Mouse (Mus musculus) cerebellum, adult 11 months (tissue): ENCODE data around the gene Scaf11.
"Not testable (repeated sequence)": the region's sequence is repeated elsewhere in the genome, so short reads cannot be mapped to it uniquely, and the experiment has no call there.

Source experiments
- DNase-seq: peaks from one replicate; pipeline ENCODE4 v3.0.0; 2022

Scaf11 gene

DNA sequence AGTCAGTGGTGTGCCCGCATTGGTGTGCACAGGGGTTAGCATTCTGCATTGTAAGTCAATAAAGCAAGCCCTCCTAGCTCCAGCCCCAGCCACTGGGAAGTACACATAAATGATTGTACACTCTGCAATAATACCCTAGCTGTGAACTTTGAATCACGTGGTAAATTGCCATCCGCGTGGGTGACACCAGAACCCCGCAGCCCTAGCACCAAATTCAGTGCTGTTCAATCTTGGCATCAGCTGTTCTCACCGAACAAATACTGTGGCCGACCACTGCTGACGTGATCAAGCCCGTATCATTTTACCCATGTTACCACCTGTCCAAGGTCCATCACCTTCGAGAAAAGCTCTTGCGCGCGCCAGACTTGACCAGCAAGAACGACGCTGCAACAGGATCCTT lies 3.2 kb upstream of the Scaf11 start:
- no peak for DNase-seq

DNA sequence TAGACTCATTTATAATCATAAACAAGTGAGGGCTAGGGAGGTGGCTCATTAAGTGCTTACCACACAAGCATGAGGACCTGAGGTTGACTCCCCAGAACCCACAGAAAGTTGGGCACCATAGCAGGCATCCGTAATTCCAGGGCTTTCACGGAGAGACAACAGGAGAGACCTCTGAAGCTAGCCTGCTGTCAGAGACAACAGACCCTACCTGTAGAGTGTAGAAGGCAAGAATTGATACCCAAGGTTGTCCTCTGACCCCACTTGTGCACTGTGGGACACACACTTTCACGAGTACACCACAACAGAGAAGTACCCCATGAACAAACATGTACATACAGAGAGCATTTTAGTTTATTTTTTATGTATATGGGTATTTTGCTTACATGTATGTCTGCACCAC lies 2.0 kb upstream of the Scaf11 start:
- DNase-seq = no peak

DNA sequence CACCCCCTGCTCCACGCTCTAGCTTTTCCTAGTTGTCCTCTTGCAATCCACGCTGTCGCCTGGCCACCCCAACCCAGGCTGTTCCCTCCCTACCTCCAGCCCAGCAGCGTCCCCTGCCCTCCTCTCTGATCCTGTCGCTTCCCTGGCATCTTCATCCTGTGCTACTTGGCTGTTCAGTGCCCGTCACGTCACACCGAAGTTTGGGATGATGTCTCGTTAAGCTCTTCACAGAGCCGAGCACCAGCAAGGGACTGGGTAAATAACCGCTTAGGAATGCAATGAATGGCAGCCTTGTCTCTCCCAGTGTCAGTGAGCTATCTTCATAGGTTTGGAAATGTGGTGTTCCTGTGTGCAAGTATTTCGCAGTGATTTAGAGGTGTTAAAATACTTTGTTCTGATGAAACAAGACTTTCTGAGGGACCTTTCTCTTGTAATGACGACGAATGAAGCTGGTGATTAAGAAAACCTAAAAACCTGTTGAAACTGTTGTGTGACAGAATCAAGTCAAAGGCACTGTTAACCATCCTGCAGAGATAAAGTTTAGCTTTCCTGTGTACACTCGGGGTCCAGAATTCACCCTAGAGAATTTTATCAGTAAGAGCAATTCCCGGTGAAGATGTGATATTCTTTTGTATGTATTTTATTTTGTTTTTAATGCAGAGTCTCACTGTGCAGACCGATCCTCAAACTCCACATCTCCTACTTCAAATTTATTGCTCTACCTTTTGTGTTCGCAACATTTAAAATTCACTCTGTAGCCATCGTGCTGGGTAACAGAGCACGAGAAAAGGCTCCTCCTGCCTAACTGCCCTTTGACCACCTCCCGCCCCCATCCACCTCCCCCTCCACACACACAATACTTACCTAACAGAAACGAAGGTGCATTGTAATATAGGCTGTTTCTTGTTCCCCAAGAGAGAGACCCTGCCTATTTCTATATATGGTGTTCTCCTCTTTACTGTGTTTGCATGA lies 1.2 kb upstream of the Scaf11 start:
- DNase-seq = no peak

DNA sequence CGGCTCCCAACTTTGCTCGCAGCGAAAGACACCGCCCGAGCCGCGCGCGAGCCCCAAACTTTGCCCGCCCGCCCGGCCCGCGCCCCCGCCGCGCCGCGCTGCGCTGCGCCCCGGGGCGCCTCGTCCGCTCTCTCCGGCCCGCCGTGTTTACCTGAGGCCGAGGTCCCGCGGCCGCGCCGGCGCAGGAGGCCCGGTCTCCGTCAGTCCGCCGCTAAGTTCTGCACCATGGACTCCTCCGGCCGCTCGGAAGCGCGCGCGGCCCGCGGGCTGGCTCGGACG lies 253 bp downstream of the Scaf11 start:
- no peak for DNase-seq

DNA sequence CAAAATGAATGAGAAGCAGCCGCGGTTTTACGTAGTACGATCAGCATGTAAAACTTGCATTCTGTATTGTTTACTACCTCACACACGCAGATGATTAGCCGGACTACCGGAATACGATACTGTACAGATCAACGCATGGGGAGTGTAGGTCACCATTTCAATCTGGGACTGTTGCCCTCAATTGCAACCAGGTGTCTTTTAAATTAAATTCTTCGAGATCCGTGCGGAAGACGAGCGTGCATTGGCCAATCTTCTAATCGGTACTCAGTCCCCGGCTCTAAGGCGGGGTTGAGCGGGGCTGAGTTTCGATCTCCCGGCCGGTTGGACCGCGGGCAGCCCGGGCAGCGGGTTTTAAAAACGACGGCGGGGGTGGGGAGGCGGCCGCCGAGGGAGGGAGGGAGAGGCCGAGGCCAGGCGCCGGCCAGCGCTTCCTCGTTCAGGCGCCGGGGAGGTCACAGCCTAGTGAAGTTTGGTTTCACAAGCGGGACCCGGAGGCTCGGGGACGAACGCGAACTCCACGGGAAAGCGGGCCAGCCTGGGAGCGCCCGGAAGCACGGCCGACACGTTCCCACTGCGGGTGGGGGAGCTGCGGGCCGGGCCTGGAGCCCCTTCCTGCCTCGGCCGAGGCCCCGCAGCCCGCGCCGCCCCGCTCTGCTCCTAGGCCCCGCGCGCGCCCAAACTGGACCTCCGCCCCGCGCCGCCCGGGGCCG lies 747 bp downstream of the Scaf11 start:
- peak; percentile 65 for DNase-seq

DNA sequence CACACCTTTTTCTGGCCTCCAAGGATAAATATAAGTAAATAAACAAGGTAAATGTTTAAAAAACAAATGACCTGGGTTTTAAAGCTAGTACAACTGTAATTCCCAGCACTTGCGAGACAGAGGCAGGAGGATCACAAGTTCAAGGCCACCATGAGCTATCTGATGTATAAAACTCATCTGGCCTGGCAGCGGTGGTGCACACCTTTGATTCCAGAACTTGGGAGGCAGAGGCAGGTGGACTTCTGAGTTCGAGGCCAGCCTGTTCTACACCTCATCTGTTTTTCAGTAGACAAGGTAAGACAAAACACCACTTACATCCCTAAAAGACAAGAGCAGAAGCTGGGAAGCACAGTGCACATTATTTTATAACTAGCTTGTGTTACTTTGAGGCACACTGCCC lies 2.4 kb downstream of the Scaf11 start:
- no peak for DNase-seq

DNA sequence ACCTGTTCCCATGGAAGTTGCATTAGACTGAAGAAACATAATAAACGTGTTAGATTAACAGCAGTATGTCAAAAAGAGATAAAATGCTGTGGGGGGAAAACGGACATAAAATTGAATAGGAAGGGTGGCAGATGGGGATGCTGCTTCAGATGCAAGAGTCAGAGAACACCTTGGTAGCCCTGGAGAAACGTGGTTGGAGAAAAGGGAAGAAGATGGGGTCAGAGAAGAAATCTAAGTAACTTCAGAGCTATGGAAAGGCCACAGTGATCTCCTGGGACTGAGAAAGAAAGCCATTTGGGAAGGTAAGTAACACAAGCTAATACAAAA lies 3.3 kb downstream of the Scaf11 start:
- DNase-seq = no peak

DNA sequence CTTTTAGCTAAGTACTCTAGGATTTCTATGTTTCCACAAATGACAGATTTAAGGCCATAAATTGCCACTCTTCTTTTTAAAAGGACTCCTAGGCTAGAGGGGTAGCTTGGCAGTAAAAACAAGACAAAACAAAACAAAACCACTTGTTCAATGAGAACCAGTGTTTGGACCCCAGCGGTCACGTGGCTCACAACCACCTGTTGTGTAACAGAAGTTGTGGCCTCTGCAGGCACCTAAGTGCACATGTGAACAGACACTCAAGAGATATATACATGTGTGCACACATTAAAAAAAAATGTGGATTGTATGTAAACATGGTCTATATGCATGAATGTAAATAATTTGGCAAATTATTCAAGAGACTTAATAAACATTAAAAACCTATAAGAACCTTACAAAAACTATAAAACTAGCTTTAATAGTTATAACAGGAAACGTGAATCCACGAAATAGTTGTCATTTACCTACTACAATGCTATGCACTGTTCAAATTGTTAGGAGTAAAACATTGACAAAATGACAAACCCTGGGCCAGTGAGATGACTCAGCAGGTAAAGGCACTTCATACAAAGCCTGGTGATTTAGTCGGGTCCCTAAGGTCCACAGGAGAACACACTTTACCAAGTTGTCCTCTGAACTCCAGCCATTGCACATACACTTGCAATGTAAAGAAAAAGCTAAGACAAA lies 3.8 kb downstream of the Scaf11 start:
- DNase-seq = no peak

DNA sequence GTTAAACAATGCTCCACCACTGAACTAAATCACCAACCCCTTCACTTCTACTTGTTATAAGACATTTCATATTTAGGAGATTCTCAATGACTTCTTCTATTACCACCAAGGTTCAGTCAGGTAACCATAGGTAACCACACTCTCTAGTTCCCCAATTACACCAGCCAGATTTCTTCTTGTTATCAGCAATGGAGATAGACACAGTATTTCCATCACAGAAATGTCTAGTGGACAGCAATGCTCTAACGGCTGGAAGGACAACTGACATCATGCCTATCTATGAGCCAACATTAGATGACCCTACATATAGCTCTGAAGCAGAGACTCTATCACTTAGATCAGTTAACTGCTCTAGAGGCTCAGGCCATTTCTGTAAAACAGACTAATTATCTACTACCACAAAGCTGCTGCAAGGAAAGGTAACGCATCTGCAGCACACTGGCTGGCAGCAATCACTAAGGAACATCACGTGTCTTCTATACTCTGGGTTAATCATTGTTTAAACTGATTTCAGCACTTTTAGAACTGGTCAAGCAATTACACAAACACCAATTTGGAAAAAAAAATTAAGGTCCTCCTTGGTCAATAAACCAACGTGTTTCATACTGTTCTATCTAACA lies 4.9 kb downstream of the Scaf11 start:
- DNase-seq = no peak

DNA sequence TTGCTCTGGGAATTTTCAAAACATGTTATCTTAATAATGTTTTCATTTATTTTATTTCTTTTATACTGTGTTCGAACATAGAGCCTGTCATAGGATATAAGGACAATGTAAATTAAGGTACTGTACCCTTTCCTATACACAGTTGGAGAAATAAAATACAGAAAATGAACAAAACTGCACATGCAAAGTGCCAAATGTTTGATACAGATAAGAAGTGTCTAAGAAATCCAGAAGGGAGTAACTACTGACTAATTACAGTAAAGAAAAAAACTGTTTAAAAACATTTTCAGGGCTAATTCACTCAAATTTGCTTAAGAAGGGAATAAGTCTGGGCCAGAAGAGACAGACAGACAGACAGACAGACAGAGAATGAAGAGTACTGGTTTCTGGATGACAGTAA lies 7.3 kb downstream of the Scaf11 start:
- DNase-seq = no peak

DNA sequence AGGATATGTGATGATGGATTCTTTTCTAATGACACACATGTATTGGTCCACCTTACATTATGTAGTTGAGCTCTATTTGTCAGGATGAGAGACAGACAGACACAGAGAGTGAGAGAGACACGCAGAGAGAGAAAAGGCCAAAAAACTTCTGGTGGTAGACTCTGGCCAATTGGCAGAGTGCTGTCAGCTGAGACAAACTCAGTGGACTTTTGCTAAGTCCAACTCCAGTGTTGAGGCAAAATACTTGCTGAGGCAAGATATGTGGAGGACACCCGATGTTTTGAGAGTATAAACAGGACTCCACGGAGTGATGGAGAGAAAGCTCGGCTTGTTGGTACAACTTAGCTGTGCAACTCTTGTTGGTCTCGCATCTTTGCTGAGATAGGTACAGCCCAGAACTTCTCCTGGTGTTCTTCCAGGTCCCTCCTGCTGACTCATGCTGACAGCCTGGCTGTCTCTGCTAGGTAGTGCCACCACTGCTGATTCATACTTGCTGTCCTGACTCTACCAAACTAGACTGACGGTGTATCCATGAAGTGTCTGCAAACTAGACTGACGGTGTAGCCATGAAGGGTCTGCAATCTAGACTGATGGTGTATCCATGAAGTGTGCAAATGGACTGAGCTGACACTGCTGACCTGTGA lies 11.9 kb downstream of the Scaf11 start:
- DNase-seq = no peak

DNA sequence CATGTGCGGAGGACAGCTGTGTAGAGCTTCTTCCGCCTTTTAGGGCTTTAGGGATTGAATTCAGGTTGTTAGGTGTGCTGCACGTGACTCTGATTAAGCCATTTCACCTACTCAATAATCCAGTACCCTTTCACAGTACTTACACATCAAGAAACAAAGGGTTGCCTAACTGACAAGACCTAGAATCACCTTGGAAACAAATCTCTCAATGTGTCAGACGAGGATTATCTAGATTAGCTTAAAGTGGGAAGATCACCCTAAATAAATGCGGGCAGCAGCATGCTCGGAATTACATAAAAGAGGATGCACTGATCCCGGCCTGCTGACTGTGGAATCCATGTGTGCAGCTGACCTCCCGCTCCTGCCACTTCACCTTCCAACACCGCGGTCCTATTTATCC lies 13.9 kb downstream of the Scaf11 start:
- no peak for DNase-seq

DNA sequence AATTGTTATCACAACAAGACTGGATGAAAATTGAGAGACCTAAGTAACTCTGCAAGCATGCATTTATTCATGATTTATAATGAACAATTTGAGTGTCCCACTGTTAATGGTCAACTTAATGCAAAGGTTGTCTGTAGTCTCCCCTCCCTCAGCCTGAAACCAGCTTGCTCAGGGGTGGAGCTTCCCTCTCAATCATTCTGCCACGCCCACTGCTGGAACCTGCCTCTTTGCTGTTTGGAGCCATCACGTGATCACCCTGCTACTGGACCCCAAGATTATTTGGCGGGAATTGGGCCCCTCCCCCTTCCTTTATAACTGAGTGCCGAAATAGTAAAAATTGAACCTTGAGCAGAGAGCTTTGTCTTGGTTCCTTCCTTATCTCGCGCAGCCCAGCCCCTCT lies 19.2 kb downstream of the Scaf11 start:
- not testable (repeated sequence) for DNase-seq

DNA sequence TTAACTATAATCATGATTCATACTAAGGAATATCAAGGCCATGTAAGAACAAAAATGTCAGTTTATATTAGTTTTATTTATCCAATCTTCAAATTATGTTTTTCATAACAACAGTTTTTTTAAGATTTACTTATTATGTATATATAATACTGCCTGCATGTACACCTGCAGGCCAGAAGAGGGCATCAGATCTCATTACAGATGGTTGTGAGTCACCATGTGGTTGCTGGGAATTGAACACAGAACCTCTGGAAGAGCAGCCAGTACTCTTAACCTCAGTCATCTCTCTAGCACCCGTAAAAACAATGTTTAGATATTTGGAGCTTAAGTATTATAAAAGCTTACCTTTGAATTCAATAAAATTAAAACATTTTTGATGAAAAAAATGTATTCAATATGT lies 26.4 kb downstream of the Scaf11 start:
- no peak for DNase-seq

DNA sequence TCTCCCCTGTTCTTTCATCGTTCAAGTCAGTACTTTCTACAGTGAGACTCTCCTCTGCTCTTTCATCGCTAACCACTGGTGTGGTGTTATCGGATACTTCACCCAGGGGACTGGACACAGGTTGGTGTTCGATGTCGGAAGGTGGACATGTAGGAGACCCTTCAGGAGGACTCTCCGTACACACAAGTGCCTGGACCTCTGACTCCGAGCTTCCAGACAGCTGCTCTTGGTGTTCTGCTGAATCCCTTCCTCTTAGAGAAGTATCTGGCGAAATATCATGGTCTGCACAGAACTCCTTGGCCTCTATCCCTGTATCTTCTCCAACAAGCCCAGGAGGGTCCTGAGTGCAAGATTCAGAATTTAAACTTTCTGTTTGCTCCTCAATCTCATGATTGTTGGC lies 40.7 kb downstream of the Scaf11 start:
- DNase-seq = no peak

DNA sequence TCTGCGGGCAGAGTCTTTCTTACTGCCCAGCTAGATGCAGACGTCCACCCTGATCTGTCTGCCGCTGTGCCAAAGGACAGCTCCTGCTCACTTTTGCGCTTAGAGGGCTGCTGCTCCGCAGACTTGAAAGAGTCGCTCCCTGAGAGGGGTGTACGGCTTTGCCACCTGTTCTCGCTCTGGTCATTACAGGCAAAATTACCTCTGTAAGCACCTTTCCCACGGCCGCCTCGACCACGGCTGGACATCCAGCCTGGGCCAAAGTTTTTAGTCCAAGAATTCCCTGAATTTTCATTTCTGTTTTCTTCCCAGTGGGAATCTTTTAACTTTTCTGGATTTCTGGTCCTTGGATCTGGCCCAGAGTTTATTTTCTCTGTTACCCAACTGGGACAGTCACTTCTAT lies 42.5 kb downstream of the Scaf11 start:
- no peak for DNase-seq

DNA sequence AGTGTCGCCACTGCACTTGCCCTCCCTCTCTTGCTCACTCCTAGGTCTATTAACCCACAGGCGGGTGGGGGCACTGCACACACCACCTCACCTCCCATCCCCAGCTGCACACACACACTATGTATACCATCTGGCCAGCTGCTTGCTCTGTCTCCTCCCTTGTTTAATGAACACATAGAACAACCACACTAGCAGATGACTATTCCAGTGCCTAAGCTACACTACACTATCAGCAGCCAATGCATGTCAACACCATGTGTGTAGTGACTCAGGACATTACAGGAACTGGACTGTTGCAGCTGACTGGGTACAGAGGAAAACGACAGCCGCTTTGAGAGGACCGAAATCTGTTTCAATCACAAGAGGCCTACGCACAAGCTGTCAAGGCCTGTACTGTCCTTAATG lies 51.9 kb downstream of the Scaf11 start:
- DNase-seq = no peak

DNA sequence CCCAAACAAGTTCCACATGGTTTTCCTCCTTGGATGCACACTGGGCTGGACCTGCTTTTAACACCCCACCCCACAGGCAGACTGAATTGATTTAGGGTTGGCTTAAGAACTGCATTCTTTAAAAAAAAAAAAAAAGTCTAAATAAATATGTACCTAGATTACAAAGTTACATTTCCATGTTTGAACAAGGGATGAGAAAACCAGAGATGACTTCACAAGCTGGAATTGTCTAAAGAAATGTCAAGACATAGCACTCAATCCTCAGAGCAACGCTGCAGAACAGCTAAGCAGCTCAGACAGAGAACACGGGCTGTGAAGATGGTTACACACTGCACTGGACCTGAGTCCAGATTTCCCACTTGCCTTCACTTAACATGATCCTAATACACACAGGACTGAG lies 53.5 kb downstream of the Scaf11 start:
- DNase-seq = no peak

DNA sequence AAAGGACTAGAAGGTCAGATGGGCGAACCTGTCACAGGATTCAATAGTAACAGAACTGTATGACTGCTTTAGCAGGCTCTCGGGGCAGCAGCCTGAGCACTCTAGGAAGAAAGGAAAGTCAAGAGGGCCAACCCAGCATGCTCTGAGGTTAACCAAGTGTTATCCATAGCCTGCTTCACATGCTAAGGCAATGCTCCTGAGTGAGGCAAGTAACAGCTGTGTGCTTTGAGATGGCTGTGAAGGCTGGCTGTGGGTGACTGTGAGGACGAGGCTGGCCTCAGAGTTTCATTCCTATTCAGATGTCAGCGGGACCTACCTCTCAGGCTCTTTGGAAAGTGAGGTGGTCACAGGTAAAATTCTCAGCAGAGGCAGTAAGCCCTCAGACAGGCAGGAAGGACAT lies 54.4 kb downstream of the Scaf11 start:
- no peak for DNase-seq

DNA sequence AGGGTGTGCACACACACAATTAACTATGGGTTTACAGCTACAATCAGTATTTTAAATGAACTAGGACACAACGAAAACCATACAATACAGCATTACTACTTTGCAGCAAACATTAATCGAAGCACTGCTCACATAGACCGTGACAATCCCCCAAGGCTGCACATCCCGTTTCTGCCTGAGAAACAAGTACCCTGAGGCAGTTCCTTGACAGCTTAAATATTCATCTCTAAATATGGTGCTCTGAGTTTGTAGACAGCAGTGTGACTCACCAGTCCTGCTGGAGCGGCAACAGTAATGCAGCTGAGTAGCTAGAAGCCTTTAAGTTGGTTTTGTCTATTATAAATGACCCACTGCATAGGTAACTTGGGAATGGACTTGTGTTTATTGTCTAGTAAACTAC lies 55.1 kb downstream of the Scaf11 start:
- DNase-seq = no peak

DNA sequence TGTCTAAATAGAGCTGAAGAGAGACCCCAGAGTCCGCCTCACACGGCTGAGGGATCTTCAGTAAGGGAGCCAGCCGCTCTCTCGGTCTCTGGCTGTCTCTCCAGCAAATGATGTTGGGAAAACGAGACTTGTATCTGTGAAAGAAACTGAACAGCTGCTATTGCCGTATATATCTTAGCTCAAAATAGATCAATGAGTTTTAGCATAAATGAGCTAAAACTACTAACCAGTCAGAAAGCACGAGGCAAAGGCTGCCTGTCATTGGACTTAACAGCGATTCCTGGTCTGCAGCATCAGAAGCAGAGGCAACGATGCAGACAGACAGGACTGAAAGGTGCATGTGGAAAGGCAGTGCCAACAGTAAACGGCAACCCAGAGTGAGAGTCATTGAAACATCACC lies 62.3 kb downstream of the Scaf11 start:
- DNase-seq = no peak

DNA sequence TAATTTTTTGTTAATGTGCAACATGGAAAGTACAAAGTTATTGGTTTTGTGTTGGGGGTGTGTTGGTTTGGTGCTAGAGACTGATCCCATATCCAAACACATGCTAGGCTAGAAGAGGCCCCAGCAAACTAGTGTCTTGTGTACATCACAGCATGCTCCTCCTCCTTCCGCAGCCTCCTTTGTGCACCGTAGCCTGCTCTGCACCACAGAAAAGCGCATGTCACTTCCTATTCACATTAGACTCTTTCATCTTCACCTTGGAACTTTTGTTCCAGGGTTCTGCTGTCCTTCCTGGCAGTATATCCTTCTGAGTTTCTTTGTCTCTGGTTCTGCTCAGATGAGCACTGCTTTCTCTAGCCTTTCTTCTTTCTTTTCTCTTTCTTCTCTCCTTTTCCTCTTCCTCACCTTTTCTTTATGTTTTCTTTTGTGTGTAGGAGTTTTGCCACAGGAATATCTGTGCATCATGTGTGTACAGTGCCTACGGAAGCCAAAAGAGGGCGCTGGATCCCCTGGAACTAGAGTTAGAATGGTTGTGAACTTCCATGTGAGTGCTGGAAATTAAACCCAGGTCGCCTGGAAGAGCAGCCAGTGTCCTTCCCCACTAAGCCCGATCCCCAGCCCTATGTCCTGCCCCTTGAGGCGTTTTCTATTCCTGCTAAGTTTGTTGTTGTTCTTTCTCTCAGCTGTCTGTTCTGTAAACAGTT lies 63.9 kb downstream of the Scaf11 start:
- no peak for DNase-seq

DNA sequence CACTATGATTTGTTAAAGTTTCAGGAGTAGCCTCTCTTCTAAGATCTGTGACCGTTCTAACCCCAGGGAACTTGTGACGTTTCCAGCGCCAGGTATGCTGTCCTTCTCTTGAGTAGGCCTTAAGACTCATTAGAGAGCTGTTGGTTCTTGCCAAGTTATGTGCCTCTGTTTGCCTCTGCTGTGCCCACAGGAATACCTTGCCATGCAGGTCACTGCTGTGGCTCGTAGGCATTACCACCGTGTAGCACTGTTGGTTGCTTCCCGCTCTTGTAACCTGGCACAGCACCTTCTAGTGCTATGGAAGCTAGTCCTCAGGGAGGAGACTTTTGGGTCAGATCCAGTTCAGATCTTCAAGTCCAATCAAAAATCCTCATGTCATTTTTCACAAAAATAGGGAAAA lies 65.6 kb downstream of the Scaf11 start:
- no peak for DNase-seq
